Mouse (Mus musculus) lung, embryonic 15.5 days (tissue): ENCODE data around the gene Tas1r3. TPM values are rescaled to one million over a fixed set of nuclear protein-coding genes. Genes with fewer than 3 reads are reported as not detected.

ENCODE experiments used
- ATAC-seq: fragments of 200-750 bp; cut with Nextera tagmentation; 2 replicates; pipeline ENCODE4 v1.8.0; 2017; ENCODE audit warnings: moderate number of reproducible peaks, borderline replicate concordance; ENCODE audit not compliant: low FRiP score, low TSS enrichment; ENCODE audit errors: extremely low read depth
- H3K27ac ChIP-seq: fragments of 300-500 bp; sonication (generic); 2 replicates; pipeline ENCODE4 v1.5.1; 2015; ENCODE audit warnings: moderate library complexity, mild to moderate bottlenecking, inconsistent platforms
- H3K27me3 ChIP-seq: fragments of 300-500 bp; sonication (generic); 2 replicates; pipeline ENCODE4 v1.6.1; 2015; ENCODE audit warnings: inconsistent platforms
- H3K36me3 ChIP-seq: fragments of 300-500 bp; sonication (generic); 2 replicates; pipeline ENCODE4 v1.6.1; 2015; ENCODE audit warnings: inconsistent platforms
- H3K4me1 ChIP-seq: fragments of 300-500 bp; sonication (generic); 2 replicates; pipeline ENCODE4 v1.6.1; 2015; ENCODE audit warnings: inconsistent platforms
- H3K4me2 ChIP-seq: fragments of 300-500 bp; sonication (generic); 2 replicates; pipeline ENCODE4 v1.6.1; 2015; ENCODE audit warnings: inconsistent platforms, mild to moderate bottlenecking, moderate library complexity
- H3K4me3 ChIP-seq: fragments of 300-500 bp; sonication (generic); 2 replicates; pipeline ENCODE4 v1.5.1; 2015; ENCODE audit warnings: mild to moderate bottlenecking, inconsistent platforms
- H3K9ac ChIP-seq: fragments of 300-500 bp; sonication (generic); 2 replicates; pipeline ENCODE4 v1.6.1; 2015; ENCODE audit warnings: inconsistent platforms
- H3K9me3 ChIP-seq: fragments of 300-500 bp; sonication (generic); 2 replicates; pipeline ENCODE4 v1.6.1; 2016; ENCODE audit warnings: inconsistent platforms
- WGBS: fragments of 180-500 bp; shearing (Covaris S2); methylation state at CpG from one replicate; pipeline ENCODE4 v1.1.7; 2015; 5-methylcytosine and 5-hydroxymethylcytosine counted together
- microRNA-seq: library from miRNA; unstranded; fragments of <30 nt; microRNA quantifications from one replicate; pipeline ENCODE4, GENCODE M21; 2016
- polyA plus RNA-seq: library from polyadenylated mRNA; unstranded; fragments of >200 nt; fragmentation: Nextera tagmentation; extraction: Ambion mirVana; gene quantifications from 2 replicates; pipeline ENCODE4 v1.2.1, GENCODE M21; 2015

The Tas1r3 gene
- polyA plus RNA-seq, 1 experiment from 2014 or later: 0.36 TPM

DNA sequence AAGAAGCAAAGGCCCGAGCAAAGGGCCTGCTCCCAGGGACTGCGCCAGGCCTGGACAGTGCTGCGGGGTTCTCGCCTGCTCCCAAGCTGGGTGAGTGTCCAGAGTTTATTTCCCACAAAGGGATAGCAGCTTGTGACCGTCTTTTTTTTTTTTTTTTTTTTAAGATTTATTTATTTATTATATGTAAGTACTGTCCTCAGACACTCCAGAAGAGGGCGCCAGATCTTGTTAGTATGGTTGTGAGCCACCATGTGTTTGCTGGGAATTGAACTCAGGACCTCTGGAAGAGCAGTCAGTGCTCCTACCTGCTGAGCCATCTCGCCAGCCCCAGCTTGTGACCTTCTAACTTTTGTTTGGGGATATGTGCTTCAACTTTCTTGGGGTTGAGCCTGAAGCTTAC lies 42.1 kb downstream of the Tas1r3 start:
- no peak for ATAC-seq
- no peak overlapping the region for H3K9ac ChIP-seq
- peaks cover 94% of the 10 kb centered on the region for H3K36me3 ChIP-seq
- no peak overlapping the region for H3K27ac ChIP-seq
- no peaks in the 10 kb centered on the region for H3K9me3 ChIP-seq
- H3K4me1 ChIP-seq: no peaks in the 10 kb centered on the region
- H3K4me2 ChIP-seq: no peak overlapping the region
- H3K4me3 ChIP-seq: no peak overlapping the region
- H3K27me3 ChIP-seq: no peaks in the 10 kb centered on the region
- 72% methylated on average over 7 of the region's 7 CpGs for WGBS

DNA sequence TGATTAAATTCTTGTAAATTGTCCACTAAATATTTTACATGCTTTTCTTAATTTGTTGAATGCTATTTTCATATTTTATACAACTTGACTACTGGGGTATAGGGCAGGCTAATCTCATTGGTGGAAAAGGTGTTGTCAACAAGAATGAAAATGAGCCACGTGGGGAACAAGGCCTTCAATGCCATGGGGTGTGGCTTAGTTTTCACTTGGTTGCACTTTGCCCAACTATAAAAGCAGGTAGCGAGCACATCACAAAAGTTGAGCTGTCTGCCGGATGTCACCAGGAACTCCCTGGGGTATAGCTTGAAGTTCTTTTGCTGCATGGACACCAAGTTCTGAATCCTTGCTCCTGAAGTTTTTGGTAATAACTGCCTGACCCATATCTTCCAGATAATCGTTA lies 45.6 kb downstream of the Tas1r3 start:
- WGBS: 83% methylated on average over 4 of the region's 4 CpGs
- peaks cover 82% of the 10 kb centered on the region for H3K36me3 ChIP-seq
- no peak for ATAC-seq

DNA sequence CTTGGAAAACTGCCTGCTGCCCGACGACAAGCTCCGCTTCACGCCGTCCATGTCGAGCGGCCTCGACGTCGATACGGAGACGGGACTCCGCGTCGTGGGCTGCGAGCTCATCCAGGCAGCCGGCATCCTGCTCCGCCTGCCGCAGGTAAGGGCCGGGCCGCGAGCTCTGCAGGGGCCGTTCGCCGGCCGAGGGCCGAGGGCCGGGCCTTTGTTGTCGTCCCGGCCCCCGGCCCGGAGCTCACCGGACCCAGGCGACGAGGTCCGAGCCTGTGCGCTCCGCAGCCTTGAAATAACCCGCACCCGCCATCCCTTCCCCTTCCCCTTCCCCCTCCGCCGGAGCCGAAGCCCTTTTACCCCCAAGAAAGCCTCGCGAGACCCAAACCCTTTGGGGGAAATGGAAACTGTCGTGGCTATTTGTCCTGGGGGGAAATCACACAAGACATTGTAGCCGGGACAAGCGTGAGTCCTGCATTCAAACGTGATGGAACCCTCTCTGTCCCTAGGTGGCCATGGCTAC lies 50.4 kb downstream of the Tas1r3 start:
- Histone ChIP-seq H3K36me3 (peaks cover 67% of the 10 kb centered on the region), H3K4me3 (peak overlapping the region; percentile 91), H3K27me3 (no peaks in the 10 kb centered on the region), H3K9ac (peak overlapping the region; percentile 97), H3K27ac (peak overlapping the region; percentile 87), H3K4me1 (peaks cover 25% of the 10 kb centered on the region), H3K4me2 (peak overlapping the region; percentile 62), H3K9me3 (no peaks in the 10 kb centered on the region)
- ATAC-seq: peak; percentile 24; the same call in 1 of the 2 replicates
- WGBS: under 1% methylated on average over 49 of the region's 49 CpGs

More for the DNA sequence above, 45.6 kb downstream of the Tas1r3 start:
- Histone ChIP-seq H3K9ac (no peak overlapping the region), H3K27ac (no peak overlapping the region), H3K27me3 (no peaks in the 10 kb centered on the region), H3K4me3 (no peak overlapping the region), H3K9me3 (no peaks in the 10 kb centered on the region), H3K4me1 (peaks cover 18% of the 10 kb centered on the region), H3K4me2 (no peak overlapping the region)

DNA sequence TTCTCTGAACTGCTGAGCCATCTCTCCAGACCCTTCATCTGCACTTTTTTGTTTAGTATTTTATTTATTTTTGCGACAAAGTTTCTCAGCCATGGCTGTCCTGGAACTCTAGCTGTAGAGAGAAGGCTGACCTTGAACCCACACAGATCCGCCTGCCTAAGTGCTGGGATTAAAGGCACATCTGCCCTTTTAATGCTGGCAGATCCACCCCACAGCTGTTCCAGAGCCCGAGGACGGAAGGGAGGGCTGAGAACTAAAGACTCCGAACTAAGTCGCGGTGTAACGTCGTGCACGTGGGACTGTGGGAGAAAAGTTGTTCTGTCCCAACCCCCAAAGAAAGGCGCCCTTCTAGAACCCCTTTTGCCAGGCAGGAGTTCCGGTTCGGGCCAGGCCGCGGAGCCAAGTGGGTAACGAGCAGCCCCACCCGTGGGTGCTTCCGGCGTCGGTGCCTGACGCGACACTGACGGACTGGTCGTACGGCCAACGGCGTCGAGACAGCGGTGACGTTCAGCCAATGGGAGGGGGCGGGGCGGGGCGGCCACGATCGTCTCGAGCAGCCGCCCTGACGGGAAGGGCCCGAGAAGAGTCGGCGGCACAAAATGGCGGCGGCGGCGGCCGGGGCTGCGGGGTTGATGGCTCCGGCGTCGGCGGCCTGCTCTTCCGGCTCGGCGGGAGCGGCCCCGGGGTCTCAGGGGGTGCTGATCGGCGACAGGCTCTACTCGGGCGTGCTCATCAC lies 51.1 kb downstream of the Tas1r3 start, which contains the start of gene Ccnl2:
Gene Ccnl2 (plus strand): TSS at position 561 of the 736 bp plus-strand sequence.
- Histone ChIP-seq H3K4me3 (peak within 1 kb of the TSS; percentile 91), H3K4me1 (peaks cover 25% of the 10 kb centered on the region), H3K9me3 (no peaks in the 10 kb centered on the region), H3K27ac (peak within 1 kb of the TSS; percentile 87), H3K9ac (peak within 1 kb of the TSS; percentile 97), H3K36me3 (peaks cover 66% of the 10 kb centered on the region), H3K4me2 (peak within 1 kb of the TSS; percentile 62), H3K27me3 (no peaks in the 10 kb centered on the region)
- ATAC-seq: peak; percentile 99
- WGBS: under 1% methylated on average over 58 of the region's 60 CpGs

Small RNA genes within 50 kb of the gene (microRNA-seq; reads per million reads assigned to microRNA genes)
- gene Gm22991: not detected

Other genes with a start within 250 kb of the Tas1r3 start
- gene Cdk11b, start 238.5 kb downstream of the Tas1r3 start, polyA plus RNA-seq: 50.2 and 53.6 TPM in 2 replicates
- not detected in 2 replicates for gene Gm10563, start 218.0 kb downstream of the Tas1r3 start, polyA plus RNA-seq
- 41.7 and 47.8 TPM in 2 replicates for gene Mmp23, start 210.0 kb downstream of the Tas1r3 start, polyA plus RNA-seq
- 27.6 and 29.1 TPM in 2 replicates for gene Mib2, start 194.2 kb downstream of the Tas1r3 start, polyA plus RNA-seq
- gene Fndc10, start 169.0 kb downstream of the Tas1r3 start, polyA plus RNA-seq: 4.3 and 4.9 TPM in 2 replicates
- gene Ssu72, start 158.6 kb downstream of the Tas1r3 start, polyA plus RNA-seq: 147 and 150 TPM in 2 replicates
- gene Tmem240, start 128.6 kb downstream of the Tas1r3 start, polyA plus RNA-seq: 0.44 and 0.59 TPM in 2 replicates
- gene Atad3a, start 102.3 kb downstream of the Tas1r3 start, polyA plus RNA-seq: 84.7 and 90.0 TPM in 2 replicates
- 10.5 and 11.0 TPM in 2 replicates for gene Vwa1, start 88.7 kb downstream of the Tas1r3 start, polyA plus RNA-seq
- gene Tmem88b, start 77.5 kb downstream of the Tas1r3 start, polyA plus RNA-seq: 0.16 and 0.26 TPM in 2 replicates
- gene Ankrd65, start 72.9 kb downstream of the Tas1r3 start, polyA plus RNA-seq: 0.20 TPM in 1 of 2 replicates, not detected in the other
- gene Mrpl20, start 60.5 kb downstream of the Tas1r3 start, polyA plus RNA-seq: 193 and 228 TPM in 2 replicates
- gene Ccnl2, start 50.9 kb downstream of the Tas1r3 start, polyA plus RNA-seq: 152 and 169 TPM in 2 replicates
- gene Aurkaip1, start 32.1 kb downstream of the Tas1r3 start, polyA plus RNA-seq: 143 and 146 TPM in 2 replicates
- gene Mxra8, start 23.7 kb downstream of the Tas1r3 start, polyA plus RNA-seq: 194 and 223 TPM in 2 replicates
- gene Dvl1, start 16.0 kb downstream of the Tas1r3 start, polyA plus RNA-seq: 14.0 and 14.7 TPM in 2 replicates
- gene Cptp, start 6.1 kb upstream of the Tas1r3 start, polyA plus RNA-seq: 14.5 and 15.2 TPM in 2 replicates
- gene Ints11, start 6.2 kb upstream of the Tas1r3 start, polyA plus RNA-seq: 77.7 and 80.5 TPM in 2 replicates
- 42.9 and 44.9 TPM in 2 replicates for gene Pusl1, start 28.4 kb upstream of the Tas1r3 start, polyA plus RNA-seq
- 15.1 and 17.7 TPM in 2 replicates for gene Acap3, start 28.5 kb upstream of the Tas1r3 start, polyA plus RNA-seq
- gene Ube2j2, start 80.5 kb upstream of the Tas1r3 start, polyA plus RNA-seq: 106 and 107 TPM in 2 replicates
- gene C1qtnf12, start 99.0 kb upstream of the Tas1r3 start, polyA plus RNA-seq: 39.3 and 45.0 TPM in 2 replicates
- 16.4 and 17.0 TPM in 2 replicates for gene B3galt6, start 129.3 kb upstream of the Tas1r3 start, polyA plus RNA-seq
- gene Sdf4, start 129.5 kb upstream of the Tas1r3 start, polyA plus RNA-seq: 156 and 162 TPM in 2 replicates
- gene Tnfrsf4, start 150.5 kb upstream of the Tas1r3 start, polyA plus RNA-seq: 0.39 and 0.42 TPM in 2 replicates
- 1.6 and 2.7 TPM in 2 replicates for gene Tnfrsf18, start 162.8 kb upstream of the Tas1r3 start, polyA plus RNA-seq
- gene Ttll10, start 196.1 kb upstream of the Tas1r3 start, polyA plus RNA-seq: 2.9 TPM in 2 replicates
- 40.2 and 43.4 TPM in 2 replicates for gene 9430015G10Rik, start 246.6 kb upstream of the Tas1r3 start, polyA plus RNA-seq